In the genomic region with DNA sequence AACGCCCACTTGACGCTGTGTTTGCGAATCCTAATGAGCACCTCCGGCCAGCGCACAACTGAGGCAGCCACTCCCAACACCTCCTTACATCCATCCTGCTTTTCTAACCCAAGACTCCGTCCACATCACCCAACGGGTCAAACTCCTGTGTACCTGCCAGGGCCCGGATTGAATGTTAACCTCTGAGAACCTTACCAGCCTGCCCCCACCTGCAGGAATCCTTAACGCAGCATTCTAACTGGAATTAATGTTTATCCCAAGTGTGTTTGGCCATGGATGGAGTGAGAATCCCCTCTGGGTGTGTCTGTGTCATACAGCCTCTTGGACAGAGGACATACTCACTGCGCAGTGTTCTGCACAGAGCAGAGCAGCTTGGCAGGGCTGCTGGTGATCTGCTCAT, we compare ENCODE assay signal across 27 mouse cellular contexts. TPM values are rescaled to one million over a fixed set of nuclear protein-coding genes. Genes with fewer than 3 reads are reported as not detected.
DNase-seq lines count a peak whose midpoint lies in the region; ATAC-seq lines count a peak whose summit lies in the region.
"Had no signal": no experiment of that assay in that cellular context is flagged by ENCODE, and none has a peak within 500 bp of the region (broad histone marks: within the 10 kb centered on the region; RNA-seq: fewer than 3 reads in every experiment).

No protein-coding gene starts in this region.

- no peak for ATAC-seq in kidney, embryonic 16.5 days (ENCODE audit: low FRiP score, low TSS enrichment)
- ATAC-seq: activated CD4-positive, CD25-positive, alpha-beta regulatory T cell, adult 4 months; forebrain, embryonic 14.5 days; hindbrain, postnatal 0 days; Patski had no signal

- peak overlapping the region; percentile 40; the same call in 1 of the 2 replicates for H3K27ac ChIP-seq in kidney, embryonic 16.5 days (ENCODE audit: low read length)
- H3K27ac ChIP-seq: embryonic facial prominence, embryonic 12.5 days; heart, adult 2 months; heart, embryonic 15.5 days; hindbrain, embryonic 13.5 days; hindbrain, postnatal 0 days had no signal

- H3K9me3 ChIP-seq in kidney, embryonic 16.5 days (ENCODE audit: low read length), result no peaks in the 10 kb centered on the region
- H3K9me3 ChIP-seq: embryonic facial prominence, embryonic 12.5 days; heart, embryonic 15.5 days; hindbrain, embryonic 13.5 days had no signal

- H3K9ac ChIP-seq in kidney, embryonic 16.5 days (replicated peaks; ENCODE audit: low read length), result no peak overlapping the region
- H3K9ac ChIP-seq: embryonic facial prominence, embryonic 12.5 days; heart, embryonic 15.5 days; hindbrain, embryonic 13.5 days had no signal

- peaks cover 20% of the 10 kb centered on the region for H3K4me1 ChIP-seq in kidney, embryonic 16.5 days (ENCODE audit: insufficient read depth, low read length)

- H3K4me3 ChIP-seq in kidney, embryonic 16.5 days (ENCODE audit: low read length), result no peak overlapping the region
- H3K4me3 ChIP-seq: embryonic facial prominence, embryonic 12.5 days; heart, adult 2 months; heart, embryonic 15.5 days; hindbrain, embryonic 13.5 days had no signal

- peaks cover 2% of the 10 kb centered on the region; the same call in 1 of the 2 replicates for H3K27me3 ChIP-seq in kidney, embryonic 16.5 days (ENCODE audit: insufficient read depth, low read length)
- H3K27me3 ChIP-seq: Patski had no signal

- WGBS in kidney, embryonic 16.5 days, result 78% methylated on average over 10 of the region's 10 CpGs

- no peak overlapping the region for H3K4me2 ChIP-seq in kidney, embryonic 16.5 days (replicated peaks; ENCODE audit: low read depth, low read length)
- H3K4me2 ChIP-seq: embryonic facial prominence, embryonic 12.5 days; heart, embryonic 11.5 days; heart, embryonic 15.5 days; hindbrain, embryonic 13.5 days had no signal

- peaks cover 16% of the 10 kb centered on the region for H3K36me3 ChIP-seq in kidney, embryonic 16.5 days (ENCODE audit: insufficient read depth, low read length)

- DNase-seq in kidney, adult 11 months, result peak; percentile 88
- no peak for DNase-seq in kidney, postnatal 4 days
- peak; percentile 85 to 88 for DNase-seq in kidney, adult 8-10 months
- peak; percentile 75 to 85 for DNase-seq in kidney, postnatal 25 days
- no peak for DNase-seq in urinary bladder, postnatal 14 days (ENCODE audit: low spot score)
- DNase-seq in embryo, embryonic 11 days, result no peak
- no peak for DNase-seq in adrenal gland, postnatal 10 days
- DNase-seq: adrenal gland, postnatal 36 days; cerebellum, adult 8-10 months; cerebellum, postnatal 14 days; gastrocnemius, postnatal 10 days; heart, adult 2 months; heart, postnatal 14 days had no signal

RNA-seq across cellular contexts. Expression of gene Prickle4, which starts 3.6 kb away (rescaled TPM):
- polyA plus RNA-seq in kidney, embryonic 16.5 days (2015; fragmentation: Nextera tagmentation; extraction: Ambion mirVana), result 0.84 and 1.3 TPM in 2 replicates
- total RNA-seq in adrenal gland, postnatal 10 days (2021), result 1 to 10 TPM; 2.2 to 4.8 TPM
- polyA plus RNA-seq: activated CD4-positive, CD25-positive, alpha-beta regulatory T cell, adult 4 months had no signal

RNA-seq across cellular contexts. Expression of gene Gm21981, which starts 3.9 kb away (rescaled TPM):
- polyA plus RNA-seq in kidney, embryonic 16.5 days (2015; fragmentation: Nextera tagmentation; extraction: Ambion mirVana), result 0.24 and 0.90 TPM in 2 replicates
- total RNA-seq in adrenal gland, postnatal 10 days (2021), result 1 to 10 TPM; 1.1 to 1.5 TPM
- total RNA-seq: hematopoietic stem cell, adult 5-6 weeks had no signal
- polyA plus RNA-seq: activated CD4-positive, CD25-positive, alpha-beta regulatory T cell, adult 4 months had no signal

RNA-seq across cellular contexts. Expression of gene Frs3, which starts 9.3 kb away (rescaled TPM):
- 6.6 and 7.3 TPM in 2 replicates for polyA plus RNA-seq in kidney, embryonic 16.5 days (2015; fragmentation: Nextera tagmentation; extraction: Ambion mirVana)
- 1 to 10 TPM; 3.2 to 7.5 TPM for total RNA-seq in adrenal gland, postnatal 10 days (2021)
- polyA plus RNA-seq: activated CD4-positive, CD25-positive, alpha-beta regulatory T cell, adult 4 months had no signal

RNA-seq across cellular contexts. Expression of gene Tomm6, which starts 10.0 kb away (rescaled TPM):
- polyA plus RNA-seq in kidney, embryonic 16.5 days (2015; fragmentation: Nextera tagmentation; extraction: Ambion mirVana), result 318 and 344 TPM in 2 replicates
- 100 to 1,000 TPM; 223 to 226 TPM for total RNA-seq in adrenal gland, postnatal 10 days (2021)

RNA-seq across cellular contexts. Expression of gene Pgc, which starts 28.5 kb away (rescaled TPM):
- 0.92 TPM in 1 of 2 replicates, not detected in the other for polyA plus RNA-seq in kidney, embryonic 16.5 days (2015; fragmentation: Nextera tagmentation; extraction: Ambion mirVana)
- not detected for total RNA-seq in adrenal gland, postnatal 10 days (2021)
- total RNA-seq: adrenal gland, adult 18-20 months; adrenal gland, postnatal 36 days; CH12.LX; common myeloid progenitor, adult 5-6 weeks; gastrocnemius, postnatal 10 days; heart, adult 2 months; heart, postnatal 14 days; hematopoietic stem cell, adult 5-6 weeks had no signal
- polyA plus RNA-seq: activated CD4-positive, CD25-positive, alpha-beta regulatory T cell, adult 4 months; embryonic facial prominence, embryonic 12.5 days; forebrain, embryonic 14.5 days; frontal cortex, adult 2 months; heart, embryonic 11.5 days; hindbrain, embryonic 13.5 days; Patski had no signal

Comparison
In these comparisons a context has a peak if more than half of its experiments do, and no peak if none do; other contexts are left out.
1. DNase-seq: peak in kidney, adult 11 months (single experiment), kidney, adult 8-10 months (2 of 2) and kidney, postnatal 25 days (2 of 2); none in kidney, postnatal 4 days (0 of 2), urinary bladder, postnatal 14 days (single experiment), embryo, embryonic 11 days (single experiment) and adrenal gland, postnatal 10 days (single experiment).